Mouse (Mus musculus) c-Kit-negative CD71-positive TER-119-positive erythroid progenitor cells, embryonic 14.5 days (primary cell): ENCODE measurements around the gene Lrrc38.
"Not testable (repeated sequence)": the region's sequence is repeated elsewhere in the genome, so short reads cannot be mapped to it uniquely, and the experiment has no call there.

Experiments
- DNase-seq: peaks from one replicate; pipeline ENCODE4 v3.0.0-alpha.2; 2013; ENCODE audit warnings: low read depth, low spot score

The Lrrc38 gene

GRCm38 (mm10) chr4:143349484-143349906 is at the start of gene Lrrc38:
Gene Lrrc38 (plus strand): TSS chr4:143349757.
- no peak for DNase-seq

- no peak for DNase-seq
These were observed 49.4 kb upstream of the Lrrc38 start for GRCm38 (mm10) chr4:143300113-143300688.

- DNase-seq, result no peak
These were observed 48.5 kb upstream of the Lrrc38 start for GRCm38 (mm10) chr4:143301042-143301441.

- DNase-seq, result no peak
These were observed 47.7 kb upstream of the Lrrc38 start for GRCm38 (mm10) chr4:143301875-143302274.

- DNase-seq, result no peak
These were observed 47.2 kb upstream of the Lrrc38 start for GRCm38 (mm10) chr4:143302279-143302890.

GRCm38 (mm10) chr4:143305031-143305430 is 44.5 kb upstream of the Lrrc38 start:
- no peak for DNase-seq

- no peak for DNase-seq
These were observed 43.4 kb upstream of the Lrrc38 start for GRCm38 (mm10) chr4:143305987-143306772.

GRCm38 (mm10) chr4:143311341-143311740 is 38.2 kb upstream of the Lrrc38 start:
- no peak for DNase-seq

GRCm38 (mm10) chr4:143313299-143313698 is 36.3 kb upstream of the Lrrc38 start:
- no peak for DNase-seq

GRCm38 (mm10) chr4:143324176-143324924 is 25.2 kb upstream of the Lrrc38 start:
- no peak for DNase-seq

- DNase-seq, result no peak
These were observed 24.5 kb upstream of the Lrrc38 start for GRCm38 (mm10) chr4:143324925-143325624.

- DNase-seq, result peak; percentile 9
These were observed 24.0 kb upstream of the Lrrc38 start for GRCm38 (mm10) chr4:143325625-143325941.

- DNase-seq, result no peak
These were observed 19.0 kb upstream of the Lrrc38 start for GRCm38 (mm10) chr4:143330566-143330965.

GRCm38 (mm10) chr4:143331787-143332186 is 17.8 kb upstream of the Lrrc38 start:
- no peak for DNase-seq

GRCm38 (mm10) chr4:143334145-143334544 is 15.4 kb upstream of the Lrrc38 start:
- no peak for DNase-seq

- DNase-seq, result no peak
These were observed 14.6 kb upstream of the Lrrc38 start for GRCm38 (mm10) chr4:143334995-143335394.

GRCm38 (mm10) chr4:143336096-143336495 is 13.5 kb upstream of the Lrrc38 start:
- DNase-seq, result no peak

- no peak for DNase-seq
These were observed 9.7 kb upstream of the Lrrc38 start for GRCm38 (mm10) chr4:143339808-143340207.

GRCm38 (mm10) chr4:143341470-143341869 is 8.1 kb upstream of the Lrrc38 start:
- DNase-seq, result no peak

- DNase-seq, result not testable (repeated sequence)
These were observed 4.1 kb upstream of the Lrrc38 start for GRCm38 (mm10) chr4:143345491-143345890.

GRCm38 (mm10) chr4:143348678-143349077 is 879 bp upstream of the Lrrc38 start:
- DNase-seq, result no peak
